Mouse (Mus musculus) testis, postnatal 10 days (tissue): Measurements from ENCODE around the gene Surf1.
A peak's percentile ranks its signal among the peaks of the same experiment; 100 is the strongest.

ENCODE experiments used
- DNase-seq: peaks from one replicate; pipeline ENCODE4 v3.0.0; 2021; ENCODE audit warnings: low spot score

The Surf1 gene

GRCm38 (mm10) chr2:26915927-26916728, at the start of gene Surf1, which contains the start of gene Surf2:
Gene Surf1, minus strand, starts transcription at chr2:26916530.
Gene Surf2, plus strand, starts transcription at chr2:26916367.
- peak; percentile 78 for DNase-seq

- no peak for DNase-seq
Observed at GRCm38 (mm10) chr2:26964724-26965370, 48.5 kb upstream of the Surf1 start.

- DNase-seq, result peak; percentile 95
Observed at GRCm38 (mm10) chr2:26963923-26964723, 47.8 kb upstream of the Surf1 start, which contains the start of gene Rexo4. Gene Rexo4, minus strand, starts transcription at chr2:26964386.

- DNase-seq, result no peak
Observed at GRCm38 (mm10) chr2:26960756-26961155, 44.4 kb upstream of the Surf1 start.

- no peak for DNase-seq
Observed at GRCm38 (mm10) chr2:26957488-26957859, 41.1 kb upstream of the Surf1 start.

- DNase-seq, result no peak
Observed at GRCm38 (mm10) chr2:26956811-26957487, 40.6 kb upstream of the Surf1 start.

- no peak for DNase-seq
Observed at GRCm38 (mm10) chr2:26954735-26955395, 38.5 kb upstream of the Surf1 start.

GRCm38 (mm10) chr2:26952866-26953265, 36.5 kb upstream of the Surf1 start:
- DNase-seq, result no peak

GRCm38 (mm10) chr2:26952193-26952592, 35.9 kb upstream of the Surf1 start:
- DNase-seq, result no peak

GRCm38 (mm10) chr2:26951346-26951905, 35.1 kb upstream of the Surf1 start:
- DNase-seq, result no peak

GRCm38 (mm10) chr2:26950411-26950810, 34.1 kb upstream of the Surf1 start:
- no peak for DNase-seq

- DNase-seq, result no peak
Observed at GRCm38 (mm10) chr2:26943253-26943652, 26.9 kb upstream of the Surf1 start.

GRCm38 (mm10) chr2:26941539-26941938, 25.2 kb upstream of the Surf1 start:
- DNase-seq, result no peak

GRCm38 (mm10) chr2:26936425-26936824, 20.1 kb upstream of the Surf1 start:
- DNase-seq, result no peak

- no peak for DNase-seq
Observed at GRCm38 (mm10) chr2:26935286-26935685, 19.0 kb upstream of the Surf1 start.

- peak; percentile 97 for DNase-seq
Observed at GRCm38 (mm10) chr2:26933304-26934055, 17.1 kb upstream of the Surf1 start, which contains the start of the genes Surf4 and Stkld1. Gene Surf4, minus strand, starts transcription at chr2:26933928. Gene Stkld1, plus strand, starts transcription at chr2:26934047.

- DNase-seq, result no peak
Observed at GRCm38 (mm10) chr2:26932473-26933303, 16.4 kb upstream of the Surf1 start.

- peak; percentile 66 for DNase-seq
Observed at GRCm38 (mm10) chr2:26930390-26930789, 14.1 kb upstream of the Surf1 start.
